Mouse (Mus musculus): Measurements from ENCODE around the gene Vmn1r172.

- no peak for TF ChIP-seq CTCF (IDR thresholded peaks at IDR 0.05; ENCODE audit: low read depth, low read length)
- TF ChIP-seq POLR2A (IDR thresholded peaks at IDR 0.05; ENCODE audit: borderline replicate concordance, low read depth, low read length) = no peak
These were observed at the start of gene Vmn1r172 for GRCm38 (mm10) chr7:23658016-23658415.

All from bone marrow macrophage, adult 2 months (primary cell).